19 mouse cellular contexts compared by ENCODE assay signal in the genomic region with DNA sequence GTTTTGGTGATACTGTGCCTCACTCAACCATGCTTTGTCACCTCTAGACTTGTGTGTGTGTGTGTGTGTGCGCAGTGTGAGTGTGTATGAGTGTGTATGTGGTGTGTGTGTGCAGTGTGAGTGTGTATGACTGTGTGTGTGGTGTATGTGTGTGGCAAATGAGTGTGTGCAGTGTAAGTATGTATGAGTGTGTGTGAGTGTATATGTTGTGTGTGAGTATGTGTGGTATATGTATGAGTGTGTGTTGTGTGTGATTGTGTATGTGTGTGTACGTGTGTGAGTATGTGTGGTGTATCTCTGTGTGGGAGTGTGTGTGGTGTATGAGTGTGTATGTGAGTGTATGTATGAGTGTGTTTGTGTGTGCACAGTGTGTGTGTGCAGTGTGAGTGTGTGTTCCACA.
"Had no signal": no experiment of that assay in that cellular context is flagged by ENCODE, and none has a peak within 500 bp of the region (broad histone marks: within the 10 kb centered on the region; RNA-seq: fewer than 3 reads in every experiment).

No protein-coding gene starts in this region.

- H3K27me3 ChIP-seq: midbrain, embryonic 13.5 days; neural tube, embryonic 13.5 days; neural tube, embryonic 15.5 days had no signal

- H3K4me1 ChIP-seq: midbrain, embryonic 10.5 days; midbrain, embryonic 13.5 days; neural tube, embryonic 13.5 days; neural tube, embryonic 15.5 days had no signal

- H3K9ac ChIP-seq: liver, embryonic 14.5 days; lung, embryonic 14.5 days; midbrain, embryonic 13.5 days; neural tube, embryonic 13.5 days; neural tube, embryonic 15.5 days had no signal

- H3K4me2 ChIP-seq: lung, embryonic 14.5 days; midbrain, embryonic 13.5 days; neural tube, embryonic 13.5 days; neural tube, embryonic 15.5 days had no signal

- ATAC-seq: midbrain, embryonic 13.5 days; midbrain, embryonic 16.5 days had no signal

- DNase-seq: lung, adult 18-20 months; lung, embryonic 14.5 days; lung, postnatal 10 days; lung, postnatal 4 days; retina, postnatal 1 day; right cerebral cortex, adult 18-20 months; right cerebral cortex, postnatal 25 days; right cerebral cortex, postnatal 4 days; spleen, adult 18-20 months; thymus, adult 18-20 months; thymus, postnatal 14 days; thymus, postnatal 36 days had no signal

- H3K9me3 ChIP-seq: midbrain, embryonic 10.5 days; midbrain, embryonic 13.5 days; neural tube, embryonic 13.5 days; neural tube, embryonic 15.5 days had no signal

- H3K36me3 ChIP-seq: midbrain, embryonic 10.5 days; midbrain, embryonic 13.5 days; neural tube, embryonic 13.5 days; neural tube, embryonic 15.5 days had no signal

- H3K27ac ChIP-seq: liver, embryonic 14.5 days; midbrain, embryonic 10.5 days; midbrain, embryonic 13.5 days; neural tube, embryonic 13.5 days; neural tube, embryonic 15.5 days had no signal

- H3K4me3 ChIP-seq: midbrain, embryonic 10.5 days; midbrain, embryonic 13.5 days; myocyte; neural tube, embryonic 13.5 days; neural tube, embryonic 15.5 days had no signal
